Mouse (Mus musculus) neural tube, embryonic 15.5 days (tissue): ENCODE results near the gene Pla2g1b. TPM values are rescaled to one million over a fixed set of nuclear protein-coding genes. Genes with fewer than 3 reads are reported as not detected.
"Not testable (repeated sequence)": the region's sequence is repeated elsewhere in the genome, so short reads cannot be mapped to it uniquely, and the experiment has no call there.

Source experiments
- ATAC-seq: fragments of 200-750 bp; cut with Nextera tagmentation; 2 replicates; pipeline ENCODE4 v1.8.0; 2017; ENCODE audit warnings: mild to moderate bottlenecking, moderate TSS enrichment, moderate library complexity; ENCODE audit not compliant: low FRiP score
- H3K27ac ChIP-seq: fragments of 300-500 bp; sonication (generic); replicated peaks from 2 replicates; pipeline ENCODE4 v1.5.1; 2015; ENCODE audit warnings: mild to moderate bottlenecking, inconsistent platforms
- H3K27me3 ChIP-seq: fragments of 300-500 bp; sonication (generic); replicated peaks from 2 replicates; pipeline ENCODE4 v1.6.1; 2015; ENCODE audit warnings: inconsistent platforms
- H3K36me3 ChIP-seq: fragments of 300-500 bp; sonication (generic); 2 replicates; pipeline ENCODE4 v1.6.1; 2015; ENCODE audit warnings: inconsistent platforms
- H3K4me1 ChIP-seq: fragments of 300-500 bp; sonication (generic); 2 replicates; pipeline ENCODE4 v1.6.1; 2015; ENCODE audit warnings: inconsistent platforms
- H3K4me2 ChIP-seq: fragments of 300-500 bp; sonication (generic); 2 replicates; pipeline ENCODE4 v1.6.1; 2015; ENCODE audit warnings: inconsistent platforms, mild to moderate bottlenecking, moderate library complexity
- H3K4me3 ChIP-seq: fragments of 300-500 bp; sonication (generic); replicated peaks from 2 replicates; pipeline ENCODE4 v1.5.1; 2015; ENCODE audit warnings: mild to moderate bottlenecking, inconsistent platforms
- H3K9ac ChIP-seq: fragments of 300-500 bp; sonication (generic); replicated peaks from 2 replicates; pipeline ENCODE4 v1.6.1; 2015; ENCODE audit warnings: mild to moderate bottlenecking, inconsistent platforms
- H3K9me3 ChIP-seq: fragments of 300-500 bp; sonication (generic); replicated peaks from 2 replicates; pipeline ENCODE4 v1.6.1; 2016; ENCODE audit warnings: inconsistent platforms
- WGBS: fragments of 180-500 bp; shearing (Covaris S2); methylation state at CpG from one replicate; pipeline ENCODE4 v1.1.7; 2015; ENCODE audit warnings: mixed read lengths; 5-methylcytosine and 5-hydroxymethylcytosine counted together
- polyA plus RNA-seq: library from polyadenylated mRNA; unstranded; fragments of >200 nt; fragmentation: Nextera tagmentation; extraction: Ambion mirVana; gene quantifications from 2 replicates; pipeline ENCODE4 v1.2.1, GENCODE M21; 2015

The Pla2g1b gene
- polyA plus RNA-seq, 1 experiment from 2014 or later = 0.81 TPM

DNA sequence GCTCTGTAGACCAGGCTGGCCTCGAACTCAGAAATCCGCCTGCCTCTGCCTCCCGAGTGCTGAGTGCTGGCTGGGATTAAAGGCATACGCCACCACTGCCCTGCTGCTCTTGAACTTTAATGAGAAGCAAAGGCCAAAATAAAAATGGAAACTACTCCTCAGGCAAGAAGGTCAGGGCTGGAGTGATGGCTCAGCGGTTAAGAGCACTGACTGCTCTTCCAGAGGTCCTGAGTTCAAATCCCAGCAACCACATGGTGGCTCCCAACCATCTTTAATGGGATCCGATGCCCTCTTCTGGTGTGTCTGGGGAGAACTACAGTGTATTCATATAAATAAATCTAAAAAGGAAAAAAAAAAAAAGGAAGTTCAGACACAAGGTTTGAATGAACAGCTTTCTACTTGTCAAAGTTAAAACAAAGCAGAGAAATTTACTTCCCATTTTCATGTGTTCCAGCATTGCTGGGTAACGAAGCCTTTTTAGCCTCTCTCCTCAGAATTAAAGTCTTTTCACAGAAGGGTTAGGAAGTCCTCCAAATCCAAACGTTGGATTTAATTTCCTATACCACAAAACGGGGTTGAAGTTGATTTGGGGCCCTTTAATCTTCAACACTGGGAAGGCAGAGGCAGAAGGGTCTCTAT lies 22.0 kb downstream of the Pla2g1b start:
- Histone ChIP-seq H3K27ac (peak overlapping the region; percentile 100; the same call in 1 of the 2 replicates), H3K9ac (no peak overlapping the region), H3K9me3 (no peaks in the 10 kb centered on the region), H3K36me3 (no peaks in the 10 kb centered on the region), H3K27me3 (no peaks in the 10 kb centered on the region), H3K4me3 (no peak overlapping the region), H3K4me1 (peaks cover 40% of the 10 kb centered on the region), H3K4me2 (peak overlapping the region; percentile 66)
- 80% methylated on average over 9 of the region's 9 CpGs for WGBS
- no peak for ATAC-seq

DNA sequence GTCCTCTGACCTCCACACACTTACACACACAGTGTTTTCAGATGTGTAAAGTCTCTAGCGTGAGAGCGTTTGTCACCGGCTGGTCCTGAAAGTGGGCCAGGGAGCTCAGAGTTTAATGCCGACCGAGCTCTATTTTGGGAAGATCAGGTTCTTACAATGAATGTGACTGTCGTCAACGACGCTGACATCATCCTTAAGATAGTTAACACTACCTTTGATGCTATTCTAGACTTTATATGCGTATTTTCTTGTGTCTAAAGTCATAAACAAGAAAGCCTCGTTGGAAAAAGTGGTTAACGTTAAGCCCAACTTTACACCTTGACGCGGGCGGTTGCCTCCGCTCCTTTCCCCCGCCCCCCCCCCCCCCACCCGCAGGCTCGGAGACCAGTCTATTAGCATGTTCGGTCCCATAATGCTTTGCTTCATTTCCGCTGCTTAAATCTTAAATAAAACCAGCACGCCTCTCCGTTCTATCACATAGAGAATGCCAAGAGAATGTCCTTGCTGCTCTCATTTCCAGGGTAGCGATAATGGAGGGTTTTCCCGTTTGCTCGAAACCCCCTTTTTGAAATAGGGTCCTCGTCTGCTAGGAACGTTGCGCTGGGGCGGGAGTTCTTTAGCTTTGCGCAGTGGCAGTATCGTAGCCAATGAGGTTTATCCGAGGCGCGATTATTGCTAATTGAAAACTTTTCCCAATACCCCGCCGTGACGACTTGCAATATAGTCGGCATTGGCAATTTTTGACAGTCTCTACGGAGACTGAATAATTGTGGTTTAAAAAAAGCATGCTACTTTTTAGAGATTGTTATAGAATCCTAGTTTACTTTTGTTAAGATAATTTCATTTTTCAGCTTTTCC lies 23.0 kb downstream of the Pla2g1b start:
- under 1% methylated on average over 39 of the region's 39 CpGs for WGBS
- peak; percentile 80 for ATAC-seq

DNA sequence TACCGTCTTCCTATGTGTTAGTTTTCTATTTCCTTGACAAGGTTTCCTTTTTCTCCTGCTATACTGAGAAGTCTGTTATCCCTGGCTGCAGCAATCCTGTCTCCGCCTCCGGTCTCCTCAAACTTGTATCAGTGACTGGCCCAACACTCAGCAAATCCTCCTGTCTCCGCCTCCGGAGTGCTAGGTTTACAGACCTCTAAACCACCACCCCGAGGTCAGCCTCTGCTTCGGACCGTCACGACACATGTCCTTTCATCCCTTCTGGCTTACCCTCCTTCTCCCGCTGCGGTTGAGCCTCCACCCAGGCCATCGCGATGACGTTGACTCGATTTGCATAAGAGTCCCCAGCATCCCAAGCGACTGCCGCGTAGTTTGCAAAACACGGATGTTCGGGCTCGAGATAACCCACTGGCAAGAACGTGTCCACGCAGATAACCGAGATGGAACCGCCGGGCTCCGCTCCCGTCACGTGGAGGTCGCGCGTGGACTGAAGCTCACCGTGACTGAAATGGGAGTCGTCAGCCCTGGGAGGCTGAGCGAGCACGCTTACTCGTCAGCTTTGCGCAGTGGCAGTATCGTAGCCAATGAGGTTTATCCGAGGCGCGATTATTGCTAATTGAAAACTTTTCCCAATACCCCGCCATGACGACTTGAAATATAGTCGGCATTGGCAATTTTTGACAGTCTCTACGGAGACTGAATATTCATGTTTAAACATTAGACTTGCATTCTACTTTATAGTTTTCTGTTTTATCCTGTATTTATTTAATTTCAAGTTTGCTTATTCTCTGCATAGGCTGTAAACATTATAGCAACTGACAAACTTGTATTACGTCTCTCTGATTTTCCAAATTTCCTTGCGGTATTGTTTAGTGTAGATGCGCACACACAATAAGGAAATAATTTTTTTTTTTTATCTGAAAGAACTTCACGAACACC lies 23.9 kb downstream of the Pla2g1b start:
- no peaks in the 10 kb centered on the region for H3K9me3 ChIP-seq
- peak; percentile 84 for ATAC-seq
- peak overlapping the region; percentile 66 for H3K4me2 ChIP-seq
- peak overlapping the region; percentile 87 for H3K9ac ChIP-seq
- H3K27ac ChIP-seq = peak overlapping the region; percentile 100
- H3K27me3 ChIP-seq = no peaks in the 10 kb centered on the region
- WGBS = under 1% methylated on average over 50 of the region's 50 CpGs
- peak overlapping the region; percentile 44 for H3K4me3 ChIP-seq
- H3K36me3 ChIP-seq = no peaks in the 10 kb centered on the region
- H3K4me1 ChIP-seq = peaks cover 27% of the 10 kb centered on the region

More for the DNA sequence above, 23.0 kb downstream of the Pla2g1b start:
- Histone ChIP-seq H3K4me2 (peak overlapping the region; percentile 66), H3K4me1 (peaks cover 32% of the 10 kb centered on the region), H3K4me3 (peak overlapping the region; percentile 44), H3K9ac (peak overlapping the region; percentile 87), H3K9me3 (no peaks in the 10 kb centered on the region), H3K27ac (peak overlapping the region; percentile 100), H3K36me3 (no peaks in the 10 kb centered on the region), H3K27me3 (no peaks in the 10 kb centered on the region)

DNA sequence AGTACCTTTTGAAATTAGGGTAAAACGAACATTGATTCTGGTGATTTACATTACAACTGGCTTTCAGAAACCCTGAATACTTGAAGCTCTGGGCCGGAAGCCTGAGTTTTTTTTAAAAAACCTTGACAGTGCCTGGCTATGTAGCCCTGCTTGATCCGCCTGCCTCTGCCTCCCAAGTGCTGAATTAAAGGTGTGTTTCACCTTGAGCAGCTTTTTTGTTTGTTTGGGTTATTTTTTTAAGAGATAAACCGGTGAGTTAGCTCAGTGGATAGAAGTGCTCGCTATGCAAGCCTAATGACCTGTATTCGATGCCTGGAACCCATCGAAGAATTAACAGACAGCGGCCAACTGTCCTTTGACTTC lies 24.6 kb downstream of the Pla2g1b start:
- Histone ChIP-seq H3K9ac (0 out of 2 replicates have a peak overlapping the region, but pooled peaks have one; percentile 6), H3K27ac (peak overlapping the region; percentile 100), H3K4me1 (peaks cover 26% of the 10 kb centered on the region), H3K27me3 (no peaks in the 10 kb centered on the region), H3K4me2 (peak overlapping the region; percentile 66), H3K4me3 (no peak overlapping the region), H3K36me3 (no peaks in the 10 kb centered on the region), H3K9me3 (no peaks in the 10 kb centered on the region)
- no peak for ATAC-seq
- 9% methylated on average over 8 of the region's 8 CpGs for WGBS

DNA sequence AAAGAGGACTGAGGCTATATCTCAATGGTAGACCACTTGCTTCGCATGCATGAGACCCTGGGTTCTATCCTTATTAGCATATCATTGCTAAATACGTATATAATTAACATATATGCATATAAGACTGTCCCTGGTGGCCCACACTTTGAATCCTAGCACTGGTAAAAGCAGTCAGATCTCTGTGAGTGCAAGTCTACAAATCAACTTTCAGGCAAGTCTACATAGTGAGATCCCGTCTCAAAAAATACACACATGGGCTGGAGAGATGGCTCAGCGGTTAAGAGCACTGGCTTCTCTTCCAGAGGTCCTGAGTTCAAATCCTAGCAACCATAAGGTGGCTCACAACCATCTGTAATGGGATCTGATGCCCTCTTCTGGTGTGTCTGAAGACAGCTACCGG lies 25.0 kb downstream of the Pla2g1b start:
- peaks cover 26% of the 10 kb centered on the region for H3K4me1 ChIP-seq
- peak overlapping the region; percentile 66 for H3K4me2 ChIP-seq
- no peaks in the 10 kb centered on the region for H3K27me3 ChIP-seq
- 27% methylated on average over 5 of the region's 5 CpGs for WGBS
- H3K36me3 ChIP-seq = no peaks in the 10 kb centered on the region
- ATAC-seq = no peak
- H3K9me3 ChIP-seq = no peaks in the 10 kb centered on the region
- no peak overlapping the region for H3K9ac ChIP-seq
- no peak overlapping the region for H3K4me3 ChIP-seq
- H3K27ac ChIP-seq = peak overlapping the region; percentile 100; the same call in 1 of the 2 replicates

DNA sequence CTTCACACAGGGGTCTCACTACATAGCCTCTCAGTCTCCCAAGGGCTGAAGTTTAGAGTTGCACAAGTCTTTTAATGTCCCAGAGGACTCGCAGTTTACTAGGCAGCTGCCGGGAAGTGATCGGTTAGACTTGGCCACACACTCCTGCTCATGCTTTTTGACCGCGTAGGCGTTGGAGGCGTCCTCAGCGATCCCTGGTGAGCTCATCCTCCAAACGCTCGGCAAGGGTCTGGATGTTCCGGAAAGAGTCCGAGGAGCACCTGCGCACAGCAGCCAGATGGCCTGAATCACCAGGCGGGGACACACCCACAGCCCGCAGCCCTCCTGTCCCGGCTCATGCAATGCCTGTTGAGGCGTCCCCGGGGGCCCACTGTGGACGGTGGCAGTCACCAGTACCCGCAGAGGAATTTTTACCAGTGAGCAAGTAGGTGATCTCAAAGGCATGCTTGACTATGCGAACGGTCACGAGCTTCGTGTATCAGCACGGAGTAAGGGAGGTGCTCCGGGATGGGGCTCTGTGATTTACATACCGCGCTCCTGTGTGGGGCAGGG lies 25.8 kb downstream of the Pla2g1b start:
- Histone ChIP-seq H3K27ac (peak overlapping the region; percentile 24; the same call in 1 of the 2 replicates), H3K9ac (peak overlapping the region; percentile 38; the same call in 1 of the 2 replicates), H3K27me3 (no peaks in the 10 kb centered on the region), H3K36me3 (no peaks in the 10 kb centered on the region), H3K9me3 (no peaks in the 10 kb centered on the region), H3K4me3 (peak overlapping the region; percentile 25), H3K4me2 (peak overlapping the region; percentile 71), H3K4me1 (peaks cover 26% of the 10 kb centered on the region)
- ATAC-seq = no peak
- WGBS = 2% methylated on average over 28 of the region's 28 CpGs

DNA sequence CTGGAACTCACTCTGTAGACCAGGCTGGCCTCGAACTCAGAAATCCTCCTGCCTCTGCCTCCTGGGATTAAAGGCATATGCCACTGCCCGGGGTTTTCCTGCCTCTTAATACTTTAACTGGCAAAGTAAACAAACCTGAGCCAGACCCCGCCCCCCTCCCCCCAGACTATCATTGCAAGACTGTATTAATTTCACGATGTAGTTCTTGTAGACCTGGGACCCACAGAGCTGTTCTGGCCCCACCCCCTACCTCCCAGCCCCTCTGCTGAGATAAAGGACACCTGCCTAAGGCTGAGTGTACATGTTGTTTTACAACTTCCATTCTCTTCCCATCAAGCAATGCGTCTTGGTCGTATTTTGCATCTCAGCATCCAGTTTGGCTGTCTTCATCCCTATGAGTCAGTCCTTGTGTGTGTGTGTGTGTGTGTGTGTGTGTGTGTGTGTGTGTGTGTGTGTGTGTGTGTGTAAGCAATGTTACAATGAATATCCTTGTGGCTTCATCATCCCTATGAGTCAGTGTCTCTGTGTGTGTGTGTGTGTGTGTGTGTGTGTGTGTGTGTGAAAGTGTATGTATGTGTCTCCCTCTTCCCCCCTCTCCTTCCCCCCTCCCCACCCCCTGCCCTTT lies 26.8 kb downstream of the Pla2g1b start:
- no peak overlapping the region for H3K4me2 ChIP-seq
- no peak for ATAC-seq
- H3K36me3 ChIP-seq = no peaks in the 10 kb centered on the region
- H3K27ac ChIP-seq = no peak overlapping the region
- H3K9ac ChIP-seq = no peak overlapping the region
- H3K4me3 ChIP-seq = no peak overlapping the region
- peaks cover 26% of the 10 kb centered on the region for H3K4me1 ChIP-seq
- H3K27me3 ChIP-seq = no peaks in the 10 kb centered on the region
- WGBS = 85% methylated on average over 6 of the region's 6 CpGs
- no peaks in the 10 kb centered on the region for H3K9me3 ChIP-seq

DNA sequence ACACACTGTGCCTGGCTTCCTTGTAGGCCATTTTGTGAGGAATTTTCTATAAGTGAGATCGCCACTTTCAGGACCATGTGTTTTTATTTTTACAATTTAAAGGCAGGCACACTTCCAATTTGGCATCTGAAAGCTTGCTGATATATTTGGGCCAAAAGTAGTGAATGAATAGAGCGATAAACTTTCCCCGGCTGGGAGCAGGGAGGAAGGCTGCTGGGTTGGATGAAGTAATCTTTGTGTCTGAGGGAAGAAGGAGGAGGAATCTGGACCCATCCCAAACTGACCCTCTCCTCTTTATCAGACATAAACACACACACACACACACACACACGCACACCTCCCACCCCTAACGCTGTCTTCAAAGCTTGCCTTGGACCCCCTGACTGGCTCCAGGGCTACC lies 27.4 kb downstream of the Pla2g1b start:
- no peak overlapping the region for H3K4me2 ChIP-seq
- WGBS = 60% methylated on average over 5 of the region's 5 CpGs
- no peaks in the 10 kb centered on the region for H3K9me3 ChIP-seq
- H3K4me1 ChIP-seq = peaks cover 23% of the 10 kb centered on the region
- peak overlapping the region; percentile 48 for H3K27ac ChIP-seq
- H3K4me3 ChIP-seq = no peak overlapping the region
- no peak for ATAC-seq
- H3K36me3 ChIP-seq = no peaks in the 10 kb centered on the region
- H3K9ac ChIP-seq = no peak overlapping the region
- H3K27me3 ChIP-seq = no peaks in the 10 kb centered on the region

DNA sequence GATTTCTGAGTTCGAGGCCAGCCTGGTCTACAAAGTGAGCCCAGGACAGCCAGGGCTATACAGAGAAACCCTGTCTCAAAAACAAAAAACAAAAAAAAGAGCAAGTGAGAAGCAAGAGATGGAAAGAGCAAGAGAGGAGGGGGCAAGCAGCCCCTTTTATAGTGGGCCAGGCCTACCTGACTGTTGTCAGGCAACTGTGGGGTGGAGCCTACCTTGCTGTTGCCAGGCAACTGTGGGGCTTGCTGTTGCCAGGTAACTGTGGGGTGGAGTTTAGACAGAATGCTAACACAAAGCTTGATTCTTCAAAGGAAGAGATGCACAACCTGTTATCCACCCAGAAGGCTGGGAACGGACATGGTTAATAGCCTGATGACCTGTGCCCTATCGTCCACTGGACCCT lies 29.6 kb downstream of the Pla2g1b start:
- H3K36me3 ChIP-seq, H3K9me3 ChIP-seq, H3K27ac ChIP-seq, H3K27me3 ChIP-seq, H3K9ac ChIP-seq, ATAC-seq, H3K4me2 ChIP-seq, H3K4me3 ChIP-seq: not testable (repeated sequence)
- H3K4me1 ChIP-seq = peaks cover 17% of the 10 kb centered on the region
- 81% methylated on average over 3 of the region's 3 CpGs for WGBS

DNA sequence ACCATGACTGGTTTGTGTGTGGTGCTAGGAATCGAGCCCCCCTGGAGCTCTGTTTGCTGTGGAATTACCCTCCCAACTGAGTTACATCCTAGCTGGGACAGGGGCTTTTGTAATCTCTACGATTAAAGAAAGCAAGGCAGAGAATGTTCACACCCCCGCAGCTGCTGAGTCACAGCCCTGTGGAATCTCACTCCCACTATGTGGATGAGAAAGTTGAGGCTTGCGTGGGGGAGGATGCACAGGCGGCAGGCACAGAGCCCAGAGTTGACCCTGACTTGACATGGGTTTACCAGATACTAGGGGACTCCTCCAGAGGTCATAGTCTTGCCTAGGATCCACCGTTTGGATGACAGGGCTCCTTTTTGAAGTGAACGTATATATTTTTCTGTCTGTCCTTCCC lies 31.0 kb downstream of the Pla2g1b start:
- H3K27me3 ChIP-seq = no peaks in the 10 kb centered on the region
- 81% methylated on average over 7 of the region's 7 CpGs for WGBS
- no peak for ATAC-seq

More for the DNA sequence above, 31.0 kb downstream of the Pla2g1b start:
- Histone ChIP-seq H3K4me3 (no peak overlapping the region), H3K9ac (no peak overlapping the region), H3K4me1 (peaks cover 3% of the 10 kb centered on the region), H3K9me3 (no peaks in the 10 kb centered on the region), H3K4me2 (no peak overlapping the region), H3K27ac (no peak overlapping the region), H3K36me3 (no peaks in the 10 kb centered on the region)
